In the genomic region with DNA sequence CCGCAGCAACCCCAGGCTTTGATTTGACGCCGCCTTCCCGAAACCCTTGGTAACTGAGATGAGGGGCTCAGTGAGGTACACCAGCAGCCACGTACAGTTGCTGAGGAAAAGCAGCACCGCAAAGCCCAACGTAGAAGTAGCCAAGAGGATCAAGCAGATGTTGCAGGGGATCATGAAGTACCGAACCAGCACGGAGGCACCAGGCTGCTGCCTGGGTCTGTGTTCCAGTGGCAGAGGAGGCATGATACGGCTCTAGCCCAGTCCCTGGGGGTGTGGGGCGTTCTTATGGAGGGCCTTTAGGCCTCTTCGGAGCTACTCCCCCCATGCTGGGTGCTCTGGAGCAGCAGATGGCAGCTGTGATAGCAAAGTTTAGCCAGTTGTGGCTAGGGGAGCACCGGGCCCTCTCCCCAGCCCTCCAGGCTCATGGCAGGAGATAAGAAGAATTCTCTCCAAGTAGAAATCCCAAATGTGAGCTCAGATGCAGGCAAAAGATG, we compare ENCODE assay signal across 8 mouse cellular contexts. TPM values are rescaled to one million over a fixed set of nuclear protein-coding genes. Genes with fewer than 3 reads are reported as not detected.
DNase-seq lines count a peak whose midpoint lies in the region; ATAC-seq and TF ChIP-seq lines count a peak whose summit lies in the region.

No protein-coding gene starts in this region.

- peaks cover 82% of the 10 kb centered on the region for H3K36me3 ChIP-seq in forebrain, embryonic 10.5 days (replicated peaks)
- peaks cover 38% of the 10 kb centered on the region for H3K36me3 ChIP-seq in limb, embryonic 14.5 days (ENCODE audit: control insufficient read depth, insufficient read depth, low read length)
- H3K36me3 ChIP-seq in neural tube, embryonic 15.5 days: peaks cover 5% of the 10 kb centered on the region

- peak overlapping the region; percentile 47; the same call in 1 of the 2 replicates for H3K9ac ChIP-seq in limb, embryonic 14.5 days (ENCODE audit: low read depth, low read length, severe bottlenecking)
- H3K9ac ChIP-seq in neural tube, embryonic 15.5 days (replicated peaks): peak overlapping the region; percentile 72

- intact Hi-C loops in left cerebral cortex, adult 2 months (cut with DNase I): loop anchor here (5.0 kb wide), 1 partner anchor 47 kb away; the partner anchor contains the start of gene Plekhn1
- intact Hi-C loops in gastrocnemius, postnatal 14 days (cut with DNase I; ENCODE audit: low total_unique reads): no loop called here

- no peak for ATAC-seq in limb, embryonic 14.5 days (ENCODE audit: low FRiP score, low read depth)
- ATAC-seq in neural tube, embryonic 15.5 days (ENCODE audit: low FRiP score): peak; percentile 45; the same call in 1 of the 2 replicates

- no peaks in the 10 kb centered on the region for H3K27me3 ChIP-seq in forebrain, embryonic 10.5 days (ENCODE audit: poor library complexity, severe bottlenecking)
- no peaks in the 10 kb centered on the region for H3K27me3 ChIP-seq in limb, embryonic 14.5 days (ENCODE audit: control insufficient read depth, insufficient read depth, low read length)
- no peaks in the 10 kb centered on the region for H3K27me3 ChIP-seq in neural tube, embryonic 15.5 days (replicated peaks)

- H3K4me2 ChIP-seq in limb, embryonic 14.5 days (replicated peaks; ENCODE audit: low read depth, low read length, severe bottlenecking): peak overlapping the region; percentile 40; the same call in 1 of the 2 replicates
- peak overlapping the region; percentile 78 for H3K4me2 ChIP-seq in neural tube, embryonic 15.5 days

- H3K4me1 ChIP-seq in forebrain, embryonic 10.5 days: peaks cover 72% of the 10 kb centered on the region
- peaks cover 24% of the 10 kb centered on the region for H3K4me1 ChIP-seq in limb, embryonic 14.5 days (ENCODE audit: control insufficient read depth, insufficient read depth, low read length)
- peaks cover 98% of the 10 kb centered on the region for H3K4me1 ChIP-seq in neural tube, embryonic 15.5 days

- no peaks in the 10 kb centered on the region for H3K9me3 ChIP-seq in forebrain, embryonic 10.5 days
- H3K9me3 ChIP-seq in limb, embryonic 14.5 days (ENCODE audit: control insufficient read depth, low read length): no peaks in the 10 kb centered on the region
- H3K9me3 ChIP-seq in neural tube, embryonic 15.5 days (replicated peaks): no peaks in the 10 kb centered on the region

- no peak for TF ChIP-seq CTCF in left cerebral cortex, adult 2 months (IDR thresholded peaks at IDR 0.05)

- peak overlapping the region; percentile 92 for H3K27ac ChIP-seq in left cerebral cortex, adult 2 months
- H3K27ac ChIP-seq in forebrain, embryonic 10.5 days: peak overlapping the region; percentile 89
- no peak overlapping the region for H3K27ac ChIP-seq in limb, embryonic 14.5 days (replicated peaks; ENCODE audit: low read depth, low read length)
- H3K27ac ChIP-seq in neural tube, embryonic 15.5 days (replicated peaks): peak overlapping the region; percentile 92

- peak overlapping the region; percentile 66 for H3K4me3 ChIP-seq in left cerebral cortex, adult 2 months
- H3K4me3 ChIP-seq in forebrain, embryonic 10.5 days: peak overlapping the region; percentile 52
- H3K4me3 ChIP-seq in limb, embryonic 14.5 days (replicated peaks; ENCODE audit: low read length): peak overlapping the region; percentile 20; the same call in 1 of the 2 replicates
- H3K4me3 ChIP-seq in neural tube, embryonic 15.5 days (replicated peaks): peak overlapping the region; percentile 55

- WGBS in forebrain, embryonic 10.5 days: 69% methylated on average over 13 of the region's 13 CpGs
- 89% methylated on average over 13 of the region's 13 CpGs for WGBS in limb, embryonic 14.5 days
- 48% methylated on average over 13 of the region's 13 CpGs for WGBS in neural tube, embryonic 15.5 days

- TF ChIP-seq POLR2A in limb, embryonic 14.5 days (IDR thresholded peaks at IDR 0.05; ENCODE audit: borderline replicate concordance, extremely low read depth, insufficient read depth, insufficient read length): no peak

- DNase-seq in left cerebral cortex, adult 2 months (ENCODE audit: extremely low spot score in 1 of 2, low spot score in 2 of 2): peak in 1 of 2 experiments; percentile 34
- no peak for DNase-seq in left cerebral cortex, adult 8-10 months (ENCODE audit: low spot score in 2 of 2)
- DNase-seq in forebrain, embryonic 10.5 days (ENCODE audit: extremely low spot score, low spot score): no peak
- DNase-seq in limb, embryonic 14.5 days (ENCODE audit: low spot score): no peak
- no peak for DNase-seq in urinary bladder, postnatal 14 days (ENCODE audit: low spot score)
- no peak for DNase-seq in gastrocnemius, postnatal 14 days
- DNase-seq in lung, adult 18-20 months: no peak

RNA-seq across cellular contexts. Expression of gene Agrn, which starts 11.8 kb away (rescaled TPM):
- total RNA-seq in left cerebral cortex, adult 2 months (2021): 100 to 1,000 TPM; 142 to 147 TPM
- 100 to 1,000 TPM; 117 to 126 (median 122) TPM for total RNA-seq in left cerebral cortex, adult 8-10 months (2022)
- 58.3 and 62.0 TPM in 2 replicates for polyA plus RNA-seq in forebrain, embryonic 10.5 days (2016; fragmentation: Nextera tagmentation; extraction: Ambion mirVana)
- 264 and 342 TPM in 2 replicates for polyA plus RNA-seq in limb, embryonic 14.5 days (2012; rRNA removed)
- 78.5 and 92.2 TPM in 2 replicates for polyA plus RNA-seq in limb, embryonic 14.5 days (2014; fragmentation: Nextera tagmentation; extraction: Ambion mirVana)
- 87.2 and 100 TPM in 2 replicates for polyA plus RNA-seq in neural tube, embryonic 15.5 days (2015; fragmentation: Nextera tagmentation; extraction: Ambion mirVana)
- 10 to 100 TPM; 25.3 to 25.5 TPM for total RNA-seq in gastrocnemius, postnatal 14 days (2021)

RNA-seq across cellular contexts. Expression of gene Isg15, which starts 15.1 kb away (rescaled TPM):
- 1 to 10 TPM; 1.1 to 1.5 TPM for total RNA-seq in left cerebral cortex, adult 2 months (2021)
- total RNA-seq in left cerebral cortex, adult 8-10 months (2022): 1 to 10 TPM; 1.2 to 3.3 (median 2.4) TPM
- 0.38 and 0.43 TPM in 2 replicates for polyA plus RNA-seq in forebrain, embryonic 10.5 days (2016; fragmentation: Nextera tagmentation; extraction: Ambion mirVana)
- 1.4 and 1.7 TPM in 2 replicates for polyA plus RNA-seq in limb, embryonic 14.5 days (2012; rRNA removed)
- 0.26 and 0.73 TPM in 2 replicates for polyA plus RNA-seq in limb, embryonic 14.5 days (2014; fragmentation: Nextera tagmentation; extraction: Ambion mirVana)
- 3.2 and 9.7 TPM in 2 replicates for polyA plus RNA-seq in neural tube, embryonic 15.5 days (2015; fragmentation: Nextera tagmentation; extraction: Ambion mirVana)
- under 1 TPM; 0.42 to 0.57 TPM for total RNA-seq in gastrocnemius, postnatal 14 days (2021)

RNA-seq across cellular contexts. Expression of gene AW011738, which starts 17.6 kb away (rescaled TPM):
- total RNA-seq in left cerebral cortex, adult 2 months (2021): 1 to 10 TPM; 6.4 to 6.6 TPM
- 1 to 10 TPM; 5.9 to 7.5 (median 7.0) TPM for total RNA-seq in left cerebral cortex, adult 8-10 months (2022)
- 3.9 and 4.4 TPM in 2 replicates for polyA plus RNA-seq in forebrain, embryonic 10.5 days (2016; fragmentation: Nextera tagmentation; extraction: Ambion mirVana)
- polyA plus RNA-seq in limb, embryonic 14.5 days (2012; rRNA removed): 2.2 and 2.4 TPM in 2 replicates
- polyA plus RNA-seq in limb, embryonic 14.5 days (2014; fragmentation: Nextera tagmentation; extraction: Ambion mirVana): 0.41 and 1.4 TPM in 2 replicates
- polyA plus RNA-seq in neural tube, embryonic 15.5 days (2015; fragmentation: Nextera tagmentation; extraction: Ambion mirVana): 4.2 and 6.2 TPM in 2 replicates
- total RNA-seq in gastrocnemius, postnatal 14 days (2021): 1 to 10 TPM; 2.9 to 3.3 TPM

RNA-seq across cellular contexts. Expression of gene Perm1, which starts 30.2 kb away (rescaled TPM):
- total RNA-seq in left cerebral cortex, adult 2 months (2021): under 1 TPM; 0.25 to 0.30 TPM
- total RNA-seq in left cerebral cortex, adult 8-10 months (2022): under 1 TPM; 0.34 to 0.59 (median 0.51) TPM
- polyA plus RNA-seq in forebrain, embryonic 10.5 days (2016; fragmentation: Nextera tagmentation; extraction: Ambion mirVana): 1.1 TPM in 2 replicates
- polyA plus RNA-seq in limb, embryonic 14.5 days (2012; rRNA removed): 0.25 and 0.54 TPM in 2 replicates
- 1.0 and 1.2 TPM in 2 replicates for polyA plus RNA-seq in limb, embryonic 14.5 days (2014; fragmentation: Nextera tagmentation; extraction: Ambion mirVana)
- 2.3 and 2.8 TPM in 2 replicates for polyA plus RNA-seq in neural tube, embryonic 15.5 days (2015; fragmentation: Nextera tagmentation; extraction: Ambion mirVana)
- 100 to 1,000 TPM in 1 of 2 experiments, 10 to 100 TPM in 1; 73.3 to 103 TPM for total RNA-seq in gastrocnemius, postnatal 14 days (2021)

RNA-seq across cellular contexts. Expression of gene Plekhn1, which starts 49.2 kb away (rescaled TPM):
- 10 to 100 TPM; 39.6 to 39.8 TPM for total RNA-seq in left cerebral cortex, adult 2 months (2021)
- 10 to 100 TPM; 33.2 to 40.5 (median 38.6) TPM for total RNA-seq in left cerebral cortex, adult 8-10 months (2022)
- 21.9 and 23.1 TPM in 2 replicates for polyA plus RNA-seq in forebrain, embryonic 10.5 days (2016; fragmentation: Nextera tagmentation; extraction: Ambion mirVana)
- polyA plus RNA-seq in limb, embryonic 14.5 days (2012; rRNA removed): 104 and 133 TPM in 2 replicates
- polyA plus RNA-seq in limb, embryonic 14.5 days (2014; fragmentation: Nextera tagmentation; extraction: Ambion mirVana): 32.2 and 36.6 TPM in 2 replicates
- 27.2 and 28.7 TPM in 2 replicates for polyA plus RNA-seq in neural tube, embryonic 15.5 days (2015; fragmentation: Nextera tagmentation; extraction: Ambion mirVana)
- total RNA-seq in gastrocnemius, postnatal 14 days (2021): 1 to 10 TPM; 5.1 to 5.5 TPM

Comparison
In these comparisons a context has a peak if more than half of its experiments do, and no peak if none do; other contexts are left out.
1. RNA of gene Agrn, which starts 11.8 kb away (total RNA-seq): 142 to 147 TPM in left cerebral cortex, adult 2 months and 117 to 126 TPM in left cerebral cortex, adult 8-10 months; 25.3 to 25.5 TPM in gastrocnemius, postnatal 14 days; every median in the first group is over 4 times any median in the second.
2. Peak in every context shown above with its lines, with median percentiles within 50 percentile points of each other: H3K4me3 ChIP-seq.